Mouse (Mus musculus) myocyte (in vitro differentiated cells): Measurements from ENCODE around the gene Ulk4.

Source experiments
- CEBPB ChIP-seq: IDR thresholded peaks from 2 replicates; pipeline ENCODE4 v1.6.1; 2011; ENCODE audit warnings: mild to moderate bottlenecking, moderate library complexity; ENCODE audit not compliant: poor library complexity, insufficient read depth, severe bottlenecking
- MYOG ChIP-seq, 3 experiments: IDR thresholded peaks; one replicate each; pipeline ENCODE4 v1.6.1; 2011; ENCODE audit warnings: control low read depth in 2 of 3, low read depth in 2 of 3, mild to moderate bottlenecking in 2 of 3; ENCODE audit not compliant: insufficient read length in 2 of 3, control insufficient read depth in 1 of 3, insufficient read depth in 1 of 3
- POLR2A ChIP-seq: IDR thresholded peaks from one replicate; pipeline ENCODE4 v1.6.1; 2011; ENCODE audit warnings: low read depth, mild to moderate bottlenecking, control low read depth, moderate library complexity; ENCODE audit not compliant: insufficient read length
- TCF12 ChIP-seq: IDR thresholded peaks from one replicate; pipeline ENCODE4 v1.6.1; 2011; ENCODE audit warnings: mild to moderate bottlenecking, control low read depth; ENCODE audit not compliant: poor library complexity, insufficient read depth, severe bottlenecking
- USF1 ChIP-seq: IDR thresholded peaks from one replicate; pipeline ENCODE4 v1.6.1; 2011; ENCODE audit warnings: low read depth, mild to moderate bottlenecking, control low read depth, moderate library complexity

DNA sequence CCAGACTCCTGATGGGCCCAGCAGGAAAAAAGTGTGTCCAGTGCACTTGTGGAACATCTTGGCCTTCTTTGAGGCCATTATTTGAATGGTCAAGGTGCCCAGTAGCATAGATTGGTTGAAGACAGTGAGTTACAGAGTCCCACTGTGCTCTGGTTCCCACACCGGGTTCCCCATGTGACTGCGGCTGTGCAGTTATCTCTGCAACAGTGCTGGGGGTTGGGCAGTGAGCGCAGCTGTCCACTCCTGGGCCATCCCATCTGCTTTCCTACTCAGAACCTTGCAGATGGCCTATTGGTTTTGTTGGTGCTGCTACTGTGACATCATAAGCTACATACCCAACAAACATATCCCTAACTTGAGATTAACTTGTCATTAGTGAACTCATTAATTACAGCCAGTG, 290.7 kb downstream of the Ulk4 start:
- no peak for TF ChIP-seq POLR2A
- no peak for TF ChIP-seq USF1
- TF ChIP-seq TCF12, result no peak
- TF ChIP-seq MYOG (IDR thresholded peaks at IDR 0.05; ENCODE audit: control insufficient read depth in 1 of 3, insufficient read depth in 1 of 3, insufficient read length in 2 of 3, low read depth in 2 of 3), result peak in 2 of 3 experiments; percentile 70 to 72
- TF ChIP-seq CEBPB, result no peak
